Mouse (Mus musculus): ENCODE measurements around the gene B4galt2. TPM values are rescaled to one million over a fixed set of nuclear protein-coding genes. Genes with fewer than 3 reads are reported as not detected.

The B4galt2 gene
- polyA plus RNA-seq (2014; fragmentation: Nextera tagmentation; extraction: Ambion mirVana), result 30.9 and 31.5 TPM in 2 replicates

DNA sequence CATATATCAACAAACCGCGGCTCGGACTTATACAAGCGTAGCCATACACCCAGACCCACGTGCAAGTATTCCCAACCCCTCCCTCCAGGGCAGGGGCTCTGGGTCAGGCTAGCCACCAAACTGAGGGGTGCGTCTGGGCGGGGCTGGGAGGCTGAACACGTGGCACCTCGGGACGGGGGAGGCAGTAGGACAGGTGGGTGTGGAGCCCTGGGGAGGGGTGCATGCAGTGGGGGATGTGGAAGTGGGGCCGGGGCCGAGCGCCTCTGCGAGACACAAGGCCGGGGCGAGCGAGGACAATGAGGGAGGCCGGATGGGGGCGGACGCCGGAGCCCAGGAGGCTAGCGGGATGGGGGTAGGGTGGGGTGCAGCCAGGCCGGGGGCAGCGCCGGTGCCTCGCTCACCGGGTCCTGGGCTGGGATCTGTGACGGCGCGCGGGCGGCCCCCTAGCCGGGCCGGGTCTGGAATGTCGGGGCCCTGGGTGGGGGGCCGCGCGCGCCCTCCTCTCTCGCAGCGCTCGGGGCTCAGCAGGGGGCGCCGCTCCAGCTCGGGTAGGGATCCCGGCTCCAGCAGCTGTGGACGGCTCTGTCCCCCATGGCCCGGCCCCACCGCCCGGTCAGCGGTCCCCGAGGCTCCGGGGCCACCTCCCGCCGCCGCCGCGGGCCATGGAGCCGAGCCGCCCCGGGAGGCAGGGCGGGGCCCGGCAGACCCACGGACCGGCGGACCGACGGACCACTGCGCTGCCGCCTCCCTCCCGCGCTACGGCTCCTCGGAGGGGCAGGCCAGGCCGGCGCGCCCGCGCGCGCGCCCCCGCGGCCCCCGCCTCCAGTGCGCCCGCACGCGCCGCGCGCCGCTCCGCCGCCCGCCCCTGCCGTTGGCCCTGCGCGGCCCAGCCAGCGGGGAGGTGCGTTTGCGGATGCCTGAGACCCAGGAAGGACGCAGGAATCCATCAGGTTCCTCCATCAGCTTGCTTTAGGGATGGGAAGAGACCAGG, at the start of gene B4galt2:
TSS of gene B4galt2 (minus strand) at position 787 of the 991 bp plus-strand sequence.
- 0 out of 2 replicates have a peak within 1 kb of the TSS, but pooled peaks have one; percentile 30 for H3K27ac ChIP-seq (ENCODE audit: low read depth, low read length)
- H3K4me1 ChIP-seq (ENCODE audit: control insufficient read depth, insufficient read depth, low read length), result peaks cover 23% of the 10 kb centered on the region; the same call in 1 of the 2 replicates
- no peaks in the 10 kb centered on the region for H3K27me3 ChIP-seq (ENCODE audit: control insufficient read depth, insufficient read depth, low read length)
- H3K4me3 ChIP-seq (ENCODE audit: low read length), result peak within 1 kb of the TSS; percentile 75
- H3K9ac ChIP-seq (ENCODE audit: low read depth, low read length), result peak within 1 kb of the TSS; percentile 89
- H3K36me3 ChIP-seq (ENCODE audit: control insufficient read depth, insufficient read depth, low read length), result peaks cover 38% of the 10 kb centered on the region
- peak; percentile 51 for ATAC-seq (ENCODE audit: low FRiP score, low TSS enrichment)
- peak within 1 kb of the TSS; percentile 87 for H3K4me2 ChIP-seq (replicated peaks; ENCODE audit: low read depth, low read length)
- H3K9me3 ChIP-seq (ENCODE audit: control insufficient read depth, low read length), result no peaks in the 10 kb centered on the region
- WGBS, result under 1% methylated on average over 97 of the region's 103 CpGs

- H3K9ac ChIP-seq (ENCODE audit: low read depth, low read length), result peak within 1 kb of the TSS; percentile 38; the same call in 1 of the 2 replicates
- H3K4me2 ChIP-seq (replicated peaks; ENCODE audit: low read depth, low read length), result peak within 1 kb of the TSS; percentile 75
- peaks cover 14% of the 10 kb centered on the region; the same call in 1 of the 2 replicates for H3K4me1 ChIP-seq (ENCODE audit: control insufficient read depth, insufficient read depth, low read length)
- H3K27me3 ChIP-seq (ENCODE audit: control insufficient read depth, insufficient read depth, low read length), result peaks cover 30% of the 10 kb centered on the region
- peak within 1 kb of the TSS; percentile 40 for H3K4me3 ChIP-seq (ENCODE audit: low read length)
- no peaks in the 10 kb centered on the region for H3K36me3 ChIP-seq (ENCODE audit: control insufficient read depth, insufficient read depth, low read length)
- no peaks in the 10 kb centered on the region for H3K9me3 ChIP-seq (ENCODE audit: control insufficient read depth, low read length)
- WGBS, result under 1% methylated on average over 33 of the region's 33 CpGs
- no peak within 1 kb of the TSS for H3K27ac ChIP-seq (ENCODE audit: low read depth, low read length)
- ATAC-seq (ENCODE audit: low FRiP score, low TSS enrichment), result peak; percentile 78
These were observed 46.1 kb upstream of the B4galt2 start, which contains the start of gene Artn for GRCm38 (mm10) chr4:117929391-117929881. Gene Artn (minus strand): TSS chr4:117929763.

DNA sequence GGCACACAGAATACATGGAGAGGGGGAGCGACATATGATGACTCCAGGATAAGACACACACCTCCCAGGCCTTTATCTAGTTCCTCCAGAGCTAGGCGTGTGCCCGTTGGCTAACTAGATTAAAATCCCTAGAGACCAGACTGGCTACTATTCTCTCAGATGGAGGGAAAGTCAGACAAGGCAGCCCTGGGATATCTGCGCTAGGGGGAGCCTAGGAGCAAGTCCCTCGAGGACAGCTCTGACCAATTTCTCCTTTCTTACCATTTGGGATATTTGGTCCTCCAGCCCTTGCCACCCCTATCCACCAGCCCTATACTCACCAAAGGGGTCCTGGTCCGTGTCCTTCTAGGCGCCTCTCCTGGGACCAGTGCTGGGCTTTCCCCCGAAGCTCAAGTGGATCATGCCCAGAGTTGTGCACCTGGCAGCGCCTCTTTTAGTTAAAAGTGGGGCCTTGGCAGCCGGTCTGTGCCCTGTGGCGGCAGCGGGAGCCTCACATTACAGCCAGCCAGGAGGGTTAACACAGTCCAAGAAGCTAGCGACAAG, 45.5 kb upstream of the B4galt2 start:
- Histone ChIP-seq H3K27ac (ENCODE audit: low read depth, low read length) (no peak overlapping the region), H3K4me2 (replicated peaks; ENCODE audit: low read depth, low read length) (peak overlapping the region; percentile 75), H3K9ac (ENCODE audit: low read depth, low read length) (peak overlapping the region; percentile 38; the same call in 1 of the 2 replicates), H3K4me1 (ENCODE audit: control insufficient read depth, insufficient read depth, low read length) (peaks cover 14% of the 10 kb centered on the region; the same call in 1 of the 2 replicates), H3K36me3 (ENCODE audit: control insufficient read depth, insufficient read depth, low read length) (no peaks in the 10 kb centered on the region), H3K27me3 (ENCODE audit: control insufficient read depth, insufficient read depth, low read length) (peaks cover 30% of the 10 kb centered on the region), H3K9me3 (ENCODE audit: control insufficient read depth, low read length) (no peaks in the 10 kb centered on the region), H3K4me3 (ENCODE audit: low read length) (peak overlapping the region; percentile 40)
- WGBS, result 2% methylated on average over 13 of the region's 13 CpGs
- ATAC-seq (ENCODE audit: low FRiP score, low TSS enrichment), result peak; percentile 38

DNA sequence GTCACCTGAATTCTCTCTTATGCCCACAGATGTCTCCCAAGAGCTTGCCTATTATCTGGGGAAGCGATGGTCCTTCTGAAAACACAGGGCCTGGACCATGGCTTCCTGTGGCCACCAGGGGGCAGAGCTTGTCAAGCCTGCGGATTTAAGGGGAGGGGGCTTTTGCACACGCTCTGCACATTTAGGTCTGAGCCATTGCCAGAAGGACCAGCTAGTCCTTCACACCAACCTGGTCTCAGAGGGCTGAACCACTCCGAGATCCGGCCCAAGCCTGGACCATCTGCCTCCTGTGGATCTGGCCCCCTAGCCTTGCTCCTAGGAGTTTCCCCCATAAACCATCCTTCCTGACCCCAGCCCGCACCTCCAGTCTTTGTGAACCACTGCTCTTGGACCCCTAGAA, 44.9 kb upstream of the B4galt2 start:
- ATAC-seq (ENCODE audit: low FRiP score, low TSS enrichment), result peak; percentile 28; the same call in 1 of the 2 replicates
- H3K4me2 ChIP-seq (replicated peaks; ENCODE audit: low read depth, low read length), result peak overlapping the region; percentile 75
- no peak overlapping the region for H3K9ac ChIP-seq (ENCODE audit: low read depth, low read length)
- H3K36me3 ChIP-seq (ENCODE audit: control insufficient read depth, insufficient read depth, low read length), result no peaks in the 10 kb centered on the region
- 14% methylated on average over 6 of the region's 6 CpGs for WGBS
- peaks cover 30% of the 10 kb centered on the region for H3K27me3 ChIP-seq (ENCODE audit: control insufficient read depth, insufficient read depth, low read length)
- peak overlapping the region; percentile 1; the same call in 1 of the 2 replicates for H3K4me3 ChIP-seq (ENCODE audit: low read length)
- peaks cover 14% of the 10 kb centered on the region; the same call in 1 of the 2 replicates for H3K4me1 ChIP-seq (ENCODE audit: control insufficient read depth, insufficient read depth, low read length)
- no peak overlapping the region for H3K27ac ChIP-seq (ENCODE audit: low read depth, low read length)
- no peaks in the 10 kb centered on the region for H3K9me3 ChIP-seq (ENCODE audit: control insufficient read depth, low read length)

- peaks cover 30% of the 10 kb centered on the region for H3K27me3 ChIP-seq (ENCODE audit: control insufficient read depth, insufficient read depth, low read length)
- H3K27ac ChIP-seq (ENCODE audit: low read depth, low read length), result no peak overlapping the region
These were observed 43.5 kb upstream of the B4galt2 start for GRCm38 (mm10) chr4:117926545-117927482.

GRCm38 (mm10) chr4:117924916-117925315, 41.6 kb upstream of the B4galt2 start:
- no peaks in the 10 kb centered on the region for H3K36me3 ChIP-seq (ENCODE audit: control insufficient read depth, insufficient read depth, low read length)
- peaks cover 30% of the 10 kb centered on the region for H3K27me3 ChIP-seq (ENCODE audit: control insufficient read depth, insufficient read depth, low read length)
- no peak overlapping the region for H3K4me2 ChIP-seq (replicated peaks; ENCODE audit: low read depth, low read length)
- H3K4me3 ChIP-seq (ENCODE audit: low read length), result no peak overlapping the region
- H3K9ac ChIP-seq (ENCODE audit: low read depth, low read length), result no peak overlapping the region
- H3K9me3 ChIP-seq (ENCODE audit: control insufficient read depth, low read length), result no peaks in the 10 kb centered on the region
- WGBS, result 74% methylated on average over 5 of the region's 6 CpGs
- H3K4me1 ChIP-seq (ENCODE audit: control insufficient read depth, insufficient read depth, low read length), result peaks cover 14% of the 10 kb centered on the region; the same call in 1 of the 2 replicates
- no peak for ATAC-seq (ENCODE audit: low FRiP score, low TSS enrichment)
- no peak overlapping the region for H3K27ac ChIP-seq (ENCODE audit: low read depth, low read length)

More at GRCm38 (mm10) chr4:117926545-117927482, 43.5 kb upstream of the B4galt2 start:
- Histone ChIP-seq H3K4me1 (ENCODE audit: control insufficient read depth, insufficient read depth, low read length) (peaks cover 14% of the 10 kb centered on the region; the same call in 1 of the 2 replicates), H3K36me3 (ENCODE audit: control insufficient read depth, insufficient read depth, low read length) (no peaks in the 10 kb centered on the region), H3K4me2 (replicated peaks; ENCODE audit: low read depth, low read length) (peak overlapping the region; percentile 94), H3K9me3 (ENCODE audit: control insufficient read depth, low read length) (no peaks in the 10 kb centered on the region), H3K4me3 (ENCODE audit: low read length) (peak overlapping the region; percentile 49), H3K9ac (ENCODE audit: low read depth, low read length) (peak overlapping the region; percentile 52; the same call in 1 of the 2 replicates)
- WGBS, result under 1% methylated on average over 71 of the region's 71 CpGs
- peak; percentile 39 for ATAC-seq (ENCODE audit: low FRiP score, low TSS enrichment)

DNA sequence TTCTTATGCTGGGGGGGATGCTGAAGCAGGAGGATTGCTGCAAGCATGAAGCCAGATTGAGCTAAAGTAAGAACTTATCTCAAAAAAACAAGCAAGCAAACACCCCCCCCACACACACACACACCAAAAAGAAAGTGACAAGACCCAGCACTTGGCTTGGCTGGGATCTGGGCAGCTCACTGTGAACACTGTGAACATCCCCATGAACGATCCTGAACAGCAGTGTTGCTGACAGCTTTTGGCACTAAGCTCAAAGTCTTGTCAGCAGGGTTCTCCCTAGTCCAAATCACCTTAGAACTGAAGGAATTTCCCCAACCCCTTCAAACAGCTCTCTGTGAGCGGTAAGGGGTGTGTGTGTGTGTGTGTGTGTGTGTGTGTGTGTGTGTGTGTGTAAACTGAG, 40.2 kb upstream of the B4galt2 start:
- Histone ChIP-seq H3K4me3 (ENCODE audit: low read length) (no peak overlapping the region), H3K4me2 (replicated peaks; ENCODE audit: low read depth, low read length) (no peak overlapping the region), H3K9ac (ENCODE audit: low read depth, low read length) (no peak overlapping the region), H3K36me3 (ENCODE audit: control insufficient read depth, insufficient read depth, low read length) (no peaks in the 10 kb centered on the region), H3K27me3 (ENCODE audit: control insufficient read depth, insufficient read depth, low read length) (peaks cover 30% of the 10 kb centered on the region), H3K27ac (ENCODE audit: low read depth, low read length) (no peak overlapping the region), H3K4me1 (ENCODE audit: control insufficient read depth, insufficient read depth, low read length) (peaks cover 9% of the 10 kb centered on the region; the same call in 1 of the 2 replicates), H3K9me3 (ENCODE audit: control insufficient read depth, low read length) (no peaks in the 10 kb centered on the region)
- ATAC-seq (ENCODE audit: low FRiP score, low TSS enrichment), result no peak
- 54% methylated on average over 2 of the region's 2 CpGs for WGBS

- H3K4me3 ChIP-seq (ENCODE audit: low read length), result no peak overlapping the region
- H3K9me3 ChIP-seq (ENCODE audit: control insufficient read depth, low read length), result no peaks in the 10 kb centered on the region
- peaks cover 12% of the 10 kb centered on the region for H3K27me3 ChIP-seq (ENCODE audit: control insufficient read depth, insufficient read depth, low read length)
- no peaks in the 10 kb centered on the region for H3K36me3 ChIP-seq (ENCODE audit: control insufficient read depth, insufficient read depth, low read length)
- no peak overlapping the region for H3K4me2 ChIP-seq (replicated peaks; ENCODE audit: low read depth, low read length)
- H3K4me1 ChIP-seq (ENCODE audit: control insufficient read depth, insufficient read depth, low read length), result peaks cover under 1% of the 10 kb centered on the region; the same call in 1 of the 2 replicates
- WGBS, result 91% methylated on average over 2 of the region's 2 CpGs
- ATAC-seq (ENCODE audit: low FRiP score, low TSS enrichment), result no peak
- H3K27ac ChIP-seq (ENCODE audit: low read depth, low read length), result no peak overlapping the region
- H3K9ac ChIP-seq (ENCODE audit: low read depth, low read length), result no peak overlapping the region
These were observed 38.1 kb upstream of the B4galt2 start for GRCm38 (mm10) chr4:117921358-117921757.
